In genomic region chr3:127123376-127123775, GRCm38 (mm10) we compare ENCODE assay signal across 9 mouse cellular contexts.
A peak's percentile ranks its signal among the peaks of the same experiment; 100 is the strongest.
DNase-seq lines count a peak whose midpoint lies in the region; ATAC-seq lines count a peak whose summit lies in the region.
"Had no signal": no experiment of that assay in that cellular context is flagged by ENCODE, and none has a peak within 500 bp of the region (broad histone marks: within the 10 kb centered on the region; RNA-seq: fewer than 3 reads in every experiment).

No protein-coding gene starts in this region.

- H3K27ac ChIP-seq in heart, embryonic 16.5 days (ENCODE audit: low read length), result peak overlapping the region; percentile 93
- no peak overlapping the region for H3K27ac ChIP-seq in limb, embryonic 11.5 days (replicated peaks; ENCODE audit: low read depth, low read length)
- no peak overlapping the region for H3K27ac ChIP-seq in midbrain, embryonic 13.5 days

- no peaks in the 10 kb centered on the region for H3K27me3 ChIP-seq in heart, embryonic 16.5 days (ENCODE audit: control insufficient read depth, insufficient read depth, low read length)
- H3K27me3 ChIP-seq in limb, embryonic 11.5 days (ENCODE audit: control insufficient read depth, insufficient read depth, low read length), result no peaks in the 10 kb centered on the region
- no peaks in the 10 kb centered on the region for H3K27me3 ChIP-seq in midbrain, embryonic 13.5 days
- H3K27me3 ChIP-seq: Patski had no signal

- peak overlapping the region; percentile 66 for H3K9ac ChIP-seq in heart, embryonic 16.5 days (ENCODE audit: low read length)
- H3K9ac ChIP-seq in limb, embryonic 11.5 days (ENCODE audit: low read length), result no peak overlapping the region
- no peak overlapping the region for H3K9ac ChIP-seq in midbrain, embryonic 13.5 days (replicated peaks)

- H3K4me3 ChIP-seq in heart, embryonic 16.5 days (ENCODE audit: low read length), result peak overlapping the region; percentile 50
- H3K4me3 ChIP-seq in limb, embryonic 11.5 days (ENCODE audit: low read depth, low read length), result no peak overlapping the region
- H3K4me3 ChIP-seq in midbrain, embryonic 13.5 days (replicated peaks), result no peak overlapping the region

- H3K36me3 ChIP-seq in heart, embryonic 16.5 days (ENCODE audit: control insufficient read depth, insufficient read depth), result no peaks in the 10 kb centered on the region
- H3K36me3 ChIP-seq in limb, embryonic 11.5 days (ENCODE audit: control insufficient read depth, insufficient read depth, low read length), result no peaks in the 10 kb centered on the region
- H3K36me3 ChIP-seq in midbrain, embryonic 13.5 days, result no peaks in the 10 kb centered on the region

- peak; percentile 15 for DNase-seq in retina, embryonic 14.5 days (ENCODE audit: low spot score)
- no peak for DNase-seq in retina, postnatal 1 day
- DNase-seq in limb, embryonic 11.5 days (ENCODE audit: low spot score), result peak; percentile 37
- DNase-seq in layer of hippocampus, adult 11-12 months (ENCODE audit: low spot score), result no peak
- DNase-seq in left cerebral cortex, adult 11 months (ENCODE audit: low spot score), result no peak

- H3K9me3 ChIP-seq in heart, embryonic 16.5 days (replicated peaks; ENCODE audit: control insufficient read depth, low read length), result no peaks in the 10 kb centered on the region
- no peaks in the 10 kb centered on the region for H3K9me3 ChIP-seq in limb, embryonic 11.5 days (ENCODE audit: control insufficient read depth, low read length)
- no peaks in the 10 kb centered on the region for H3K9me3 ChIP-seq in midbrain, embryonic 13.5 days

- ATAC-seq in heart, embryonic 16.5 days (replicated peaks; ENCODE audit: extremely low read depth, insufficient read depth, low FRiP score), result 0 out of 2 replicates have a peak, but pooled peaks have one; percentile 8
- peak; percentile 15; the same call in 1 of the 2 replicates for ATAC-seq in limb, embryonic 11.5 days (ENCODE audit: insufficient number of reproducible peaks, low FRiP score, low TSS enrichment, low read depth)
- no peak for ATAC-seq in activated CD4-positive, CD25-positive, alpha-beta regulatory T cell, adult 4 months
- ATAC-seq in midbrain, embryonic 13.5 days, result no peak
- ATAC-seq: Patski had no signal

- H3K4me2 ChIP-seq in heart, embryonic 16.5 days (ENCODE audit: low read depth, low read length), result peak overlapping the region; percentile 73
- peak overlapping the region; percentile 15; the same call in 1 of the 2 replicates for H3K4me2 ChIP-seq in limb, embryonic 11.5 days (ENCODE audit: low read depth, severe bottlenecking)
- H3K4me2 ChIP-seq in midbrain, embryonic 13.5 days (replicated peaks), result no peak overlapping the region

- H3K4me1 ChIP-seq in heart, embryonic 16.5 days (ENCODE audit: control insufficient read depth, insufficient read depth, low read length), result peaks cover 11% of the 10 kb centered on the region
- peaks cover 5% of the 10 kb centered on the region; the same call in 1 of the 2 replicates for H3K4me1 ChIP-seq in limb, embryonic 11.5 days (ENCODE audit: control insufficient read depth, insufficient read depth, low read length)
- H3K4me1 ChIP-seq in midbrain, embryonic 13.5 days (replicated peaks), result peaks cover 24% of the 10 kb centered on the region

- 14% methylated on average over 8 of the region's 8 CpGs for WGBS in heart, embryonic 16.5 days
- 4% methylated on average over 8 of the region's 8 CpGs for WGBS in limb, embryonic 11.5 days
- 65% methylated on average over 8 of the region's 8 CpGs for WGBS in midbrain, embryonic 13.5 days

Comparison
In these comparisons a context has a peak if more than half of its experiments do, and no peak if none do; other contexts are left out.
1. DNase-seq: peak in retina, embryonic 14.5 days (single experiment) and limb, embryonic 11.5 days (single experiment); none in retina, postnatal 1 day (single experiment), layer of hippocampus, adult 11-12 months (single experiment) and left cerebral cortex, adult 11 months (single experiment).
2. ATAC-seq: peak in heart, embryonic 16.5 days (single experiment) and limb, embryonic 11.5 days (single experiment); none in activated CD4-positive, CD25-positive, alpha-beta regulatory T cell, adult 4 months (single experiment) and midbrain, embryonic 13.5 days (single experiment).